Mouse (Mus musculus) Patski (cell line): ENCODE data around the gene Slc35f3. TPM values are rescaled to one million over a fixed set of nuclear protein-coding genes. Genes with fewer than 3 reads are reported as not detected.
"Not testable (repeated sequence)": the region's sequence is repeated elsewhere in the genome, so short reads cannot be mapped to it uniquely, and the experiment has no call there.

Experiments used
- ATAC-seq: fragments of 100-300 bp; one replicate; pipeline ENCODE4 v1.8.0; 2021
- CTCF ChIA-PET: fragments of 350-600 bp; sonication (Branson Sonifier 250); formaldehyde crosslinking; loops from one replicate; lab custom pipeline; 2022; ENCODE audit warnings: inconsistent platforms; lab: Charles Lee
- POLR2A ChIA-PET: fragments of 350-600 bp; sonication (Branson Sonifier 250); formaldehyde crosslinking; loops from one replicate; lab custom pipeline; 2022; ENCODE audit warnings: antibody characterized with exemption, inconsistent platforms; lab: Charles Lee
- DNase-seq: peaks from one replicate; pipeline ENCODE4 v3.0.0-alpha.2; 2011; ENCODE audit warnings: low read depth, low spot score
- H3K27me3 ChIP-seq: fragments of 371-371 bp; one replicate; pipeline ENCODE4 v1.5.1; 2021
- CTCF ChIP-seq: fragments of 100-300 bp; IDR thresholded peaks from one replicate; pipeline ENCODE4 v1.5.1; 2021
- in situ Hi-C: fragments of 300-500 bp; cut with MboI; formaldehyde crosslinking; loops from 3 replicates; pipeline ENCODE4 v1.11.1; 2018; ENCODE audit warnings: low pct_unique_long_range_greater_than_20kb, mixed read lengths
- polyA plus RNA-seq: library from polyadenylated mRNA; unstranded; gene quantifications from one replicate; pipeline ENCODE4 v1.2.3, GENCODE M21; 2021

Slc35f3 gene
- polyA plus RNA-seq, 1 experiment from 2014 or later, result 24.4 TPM

DNA sequence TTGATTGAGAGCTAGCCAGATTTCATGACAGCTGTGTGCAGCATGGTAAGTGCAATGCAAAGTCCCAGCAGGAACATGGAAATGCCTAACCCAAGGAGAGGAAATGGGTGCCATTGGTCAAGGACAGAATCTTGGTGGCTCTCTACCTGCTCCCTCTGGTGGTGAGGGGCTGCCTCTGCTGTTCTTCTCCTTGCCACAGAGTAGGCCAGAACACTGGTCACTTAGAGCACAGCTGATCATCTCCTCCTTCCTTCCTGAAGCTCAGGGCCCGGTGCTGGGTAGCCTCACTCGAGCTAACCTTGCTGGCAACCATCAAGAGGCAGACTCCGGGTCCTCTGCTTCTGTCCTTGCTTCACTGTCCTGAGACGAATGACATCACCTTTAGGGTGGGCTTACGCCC is 84.4 kb downstream of the Slc35f3 start:
- TF ChIP-seq CTCF, result peak; percentile 75
- in situ Hi-C loops, result no loop called here
- H3K27me3 ChIP-seq, result no peaks in the 10 kb centered on the region
- ChIA-PET POLR2A (interaction anchor here (1.1 kb wide), 1 partner anchor 116 kb away, joined by 3 read pairs; no protein-coding TSS in a partner anchor), CTCF (interaction anchor here (0.7 to 4.3 kb wide), 14 partner anchors 11 to 116 kb away, joined by 3 to 23 read pairs (median 4); partner anchors contain the start of gene Slc35f3)
- DNase-seq (no peak), ATAC-seq (no peak)

DNA sequence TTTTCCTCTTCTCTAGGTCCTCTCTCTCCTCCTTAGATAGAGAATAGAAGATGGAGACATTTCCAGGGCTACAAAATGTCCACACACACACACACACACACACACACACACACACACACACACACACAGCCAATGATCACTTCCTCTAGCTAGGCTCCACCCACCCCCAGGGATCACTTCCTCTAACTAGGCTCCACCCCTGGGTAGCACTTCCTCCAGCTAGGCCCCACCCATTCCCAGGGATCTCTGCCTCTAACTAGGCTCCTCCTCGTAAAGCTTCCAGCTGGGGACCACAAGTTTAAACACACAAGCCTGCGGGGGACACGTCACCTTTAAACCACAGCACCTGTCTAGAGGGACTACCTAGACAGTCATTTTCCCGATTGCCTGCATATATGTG is 89.2 kb downstream of the Slc35f3 start:
- POLR2A ChIA-PET, result interaction anchor here (0.5 kb wide), 1 partner anchor 13 kb away, joined by 4 read pairs; no protein-coding TSS in a partner anchor
- CTCF ChIA-PET, result interaction anchor here (0.9 to 1.0 kb wide), 2 partner anchors 29 to 44 kb away, joined by 3 read pairs; no protein-coding TSS in a partner anchor
- H3K27me3 ChIP-seq, result no peaks in the 10 kb centered on the region
- in situ Hi-C loops, result no loop called here
- ATAC-seq (no peak), DNase-seq (no peak)
- no peak for TF ChIP-seq CTCF

- ATAC-seq, result peak; percentile 86
- POLR2A ChIA-PET, result interaction anchor here (0.6 to 1.2 kb wide), 2 partner anchors 32 to 84 kb away, joined by 3 read pairs; no protein-coding TSS in a partner anchor
- no peak for TF ChIP-seq CTCF
- peak; percentile 96 for DNase-seq
- CTCF ChIA-PET, result interaction anchor here (1.4 to 1.7 kb wide), 3 partner anchors 14 to 95 kb away, joined by 3 to 4 read pairs (median 3); no protein-coding TSS in a partner anchor
- no peaks in the 10 kb centered on the region for H3K27me3 ChIP-seq
- in situ Hi-C loops, result no loop called here
These were observed 93.2 kb downstream of the Slc35f3 start for GRCm38 (mm10) chr8:126391541-126391940.

DNA sequence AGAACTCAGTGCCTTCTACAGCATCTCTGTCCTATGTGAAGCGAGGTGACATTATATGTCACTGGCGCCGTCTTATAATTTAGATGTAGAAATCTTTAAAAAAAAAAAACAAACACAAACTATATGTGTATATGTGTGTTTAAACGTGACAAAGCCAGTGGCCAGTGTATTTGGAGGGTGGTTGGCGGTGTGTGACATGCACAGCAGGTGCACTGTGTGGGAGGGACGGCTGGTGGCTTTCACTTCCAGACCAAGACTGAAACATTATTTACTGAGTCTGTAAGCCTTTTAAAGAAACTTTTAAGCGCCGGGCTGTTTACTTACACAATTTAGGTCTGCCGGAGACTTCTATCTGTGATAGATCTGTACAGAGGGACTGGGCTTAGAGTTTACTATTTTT is 97.0 kb downstream of the Slc35f3 start:
- in situ Hi-C loops, result no loop called here
- ATAC-seq, result no peak
- CTCF ChIA-PET, result no interaction called here

GRCm38 (mm10) chr8:126395917-126396316 is 97.6 kb downstream of the Slc35f3 start:
- CTCF ChIA-PET, result interaction anchor here (0.9 to 1.5 kb wide), 2 partner anchors 99 to 129 kb away, joined by 3 read pairs; no protein-coding TSS in a partner anchor
- TF ChIP-seq CTCF, result no peak

More for the DNA sequence above, 97.0 kb downstream of the Slc35f3 start:
- H3K27me3 ChIP-seq, result no peaks in the 10 kb centered on the region
- POLR2A ChIA-PET, result no interaction called here
- DNase-seq, result no peak
- TF ChIP-seq CTCF, result no peak

GRCm38 (mm10) chr8:126398349-126398748 is 100.0 kb downstream of the Slc35f3 start:
- ATAC-seq (no peak), DNase-seq (no peak)
- in situ Hi-C loops, result no loop called here
- no peaks in the 10 kb centered on the region for H3K27me3 ChIP-seq
- CTCF ChIA-PET, result interaction anchor here (0.7 to 2.2 kb wide), 8 partner anchors 8 to 140 kb away, joined by 3 to 8 read pairs (median 5); no protein-coding TSS in a partner anchor
- TF ChIP-seq CTCF, result peak; percentile 77
- POLR2A ChIA-PET, result no interaction called here

More at GRCm38 (mm10) chr8:126395917-126396316, 97.6 kb downstream of the Slc35f3 start:
- DNase-seq, result no peak
- H3K27me3 ChIP-seq, result no peaks in the 10 kb centered on the region
- in situ Hi-C loops, result no loop called here
- POLR2A ChIA-PET, result interaction anchor here (0.6 kb wide), 1 partner anchor 78 kb away, joined by 3 read pairs; no protein-coding TSS in a partner anchor
- no peak for ATAC-seq

DNA sequence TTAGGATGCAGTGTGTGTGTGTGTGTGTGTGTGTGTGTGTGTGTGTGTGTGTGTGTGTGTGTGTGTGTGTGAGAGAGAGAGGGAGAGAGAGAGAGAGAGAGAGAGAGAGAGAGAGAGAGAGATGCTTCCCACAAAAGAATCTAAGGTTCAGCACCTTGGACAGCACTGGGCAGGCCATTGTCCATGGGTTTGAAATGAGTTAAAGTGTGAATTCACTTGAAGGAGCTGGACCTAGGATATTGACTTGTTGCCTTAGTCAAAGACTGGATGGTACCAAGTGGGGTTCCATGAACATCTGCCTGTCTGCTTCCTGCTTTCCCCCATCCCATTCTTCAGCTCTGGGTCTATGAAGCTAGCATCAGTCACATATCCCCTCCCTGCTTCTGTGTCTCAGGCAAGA is 106.2 kb downstream of the Slc35f3 start:
- in situ Hi-C loops, ATAC-seq, DNase-seq, H3K27me3 ChIP-seq, POLR2A ChIA-PET: not testable (repeated sequence)
- CTCF ChIA-PET, result interaction anchor here (1.5 kb wide), 1 partner anchor 137 kb away, joined by 4 read pairs; no protein-coding TSS in a partner anchor

DNA sequence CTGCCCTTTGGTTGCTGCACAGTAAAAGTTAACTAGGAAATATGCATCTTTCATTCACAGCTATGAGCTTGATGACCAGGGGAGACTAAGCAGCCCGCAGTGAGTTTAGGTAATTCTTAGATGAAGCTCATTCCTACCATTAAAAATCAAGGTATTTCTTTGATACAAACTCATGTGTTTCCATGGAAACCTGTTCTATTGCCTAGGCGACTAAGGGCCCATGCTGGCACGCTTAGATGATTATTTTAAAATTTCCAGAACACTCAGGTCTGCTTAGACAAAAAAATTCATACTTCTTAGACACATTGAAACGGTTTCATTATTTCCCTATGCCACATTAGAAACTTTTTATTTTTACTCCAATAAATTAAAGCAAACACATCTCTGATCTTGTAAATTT is 106.7 kb downstream of the Slc35f3 start:
- CTCF ChIA-PET, result interaction anchor here (1.3 to 1.5 kb wide), 3 partner anchors 13 to 137 kb away, joined by 3 to 4 read pairs (median 4); no protein-coding TSS in a partner anchor
- POLR2A ChIA-PET, result no interaction called here
- ATAC-seq, result no peak
- no peak for TF ChIP-seq CTCF
- H3K27me3 ChIP-seq, result no peaks in the 10 kb centered on the region
- no peak for DNase-seq
- in situ Hi-C loops, result no loop called here

DNA sequence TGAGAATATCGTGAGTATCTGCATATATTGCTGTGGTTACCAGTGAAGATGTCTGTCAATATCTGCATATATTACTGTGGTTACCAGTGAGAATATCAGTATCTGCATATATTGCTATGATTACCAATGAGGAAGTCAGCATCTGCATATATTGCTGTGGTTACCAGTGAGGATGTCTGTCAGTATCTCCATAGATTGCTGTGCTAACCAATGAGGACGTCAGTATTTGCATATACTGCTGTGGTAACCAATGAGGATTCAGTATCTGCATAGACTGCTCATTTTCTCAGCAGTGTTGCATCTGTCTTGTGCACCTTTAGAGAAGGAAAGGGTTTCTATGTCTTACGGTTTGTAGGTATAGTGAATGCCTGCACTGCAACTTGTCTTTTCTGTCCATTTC is 122.5 kb downstream of the Slc35f3 start:
- ChIA-PET POLR2A (no interaction called here), CTCF (no interaction called here)
- ATAC-seq (no peak), DNase-seq (no peak)
- no peaks in the 10 kb centered on the region for H3K27me3 ChIP-seq
- TF ChIP-seq CTCF, result no peak
- in situ Hi-C loops, result no loop called here

DNA sequence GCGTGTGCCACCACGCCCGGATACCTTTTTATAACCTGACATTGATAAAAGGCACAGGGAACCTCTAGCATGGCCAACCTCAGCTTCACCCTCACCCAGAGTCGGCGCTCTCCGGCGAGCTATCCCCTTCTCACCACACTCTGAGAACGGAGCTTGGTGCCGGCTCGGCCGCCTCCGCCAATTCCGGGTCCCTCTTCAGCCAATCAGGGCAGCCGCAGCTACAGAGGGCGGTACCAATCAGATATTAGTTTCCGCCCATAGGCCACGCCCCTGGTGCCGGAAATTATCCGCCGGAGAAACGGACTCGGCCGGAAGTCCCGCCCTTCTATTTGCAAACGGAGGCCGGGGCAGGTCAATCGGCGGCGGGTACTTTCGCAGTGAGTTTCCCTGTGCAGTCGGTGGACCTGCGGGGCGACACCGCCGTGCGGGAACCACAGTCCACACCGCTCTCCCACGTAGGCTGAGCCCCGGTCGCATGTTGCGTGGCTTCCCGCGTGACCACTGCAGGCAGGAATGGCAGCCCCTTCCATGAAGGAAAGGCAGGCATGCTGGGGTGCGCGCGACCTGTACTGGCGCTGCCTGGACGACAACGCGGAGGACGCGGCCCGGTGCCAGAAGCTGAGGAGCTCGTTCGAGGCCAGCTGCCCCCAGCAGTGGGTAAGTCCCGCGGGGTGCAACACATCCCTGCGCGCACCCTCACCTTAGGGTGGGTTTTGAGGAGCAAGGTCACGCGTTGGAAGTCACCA is 124.0 kb downstream of the Slc35f3 start, which contains the start of gene Coa6:
Gene Coa6, plus strand, starts transcription at position 342 of the 746 bp plus-strand sequence.
- no peak for TF ChIP-seq CTCF
- peak; percentile 98 for ATAC-seq
- peak; percentile 81 for DNase-seq
- CTCF ChIA-PET, result interaction anchor here (0.9 to 1.5 kb wide), 3 partner anchors 9 to 125 kb away, joined by 3 to 4 read pairs (median 3); no protein-coding TSS in a partner anchor
- in situ Hi-C loops, result no loop called here
- POLR2A ChIA-PET, result interaction anchor here (0.6 kb wide), 1 partner anchor 66 kb away, joined by 4 read pairs; no protein-coding TSS in a partner anchor
- H3K27me3 ChIP-seq, result no peaks in the 10 kb centered on the region
